Mouse (Mus musculus) frontal cortex, postnatal 25 days (tissue): ENCODE measurements around the gene Prnd.
A peak's percentile ranks its signal among the peaks of the same experiment; 100 is the strongest.

ENCODE experiments used
- DNase-seq, 2 experiments: peaks; one replicate each; pipeline ENCODE4 v3.0.0; 2022; ENCODE audit warnings: low spot score in 2 of 2

Prnd gene

GRCm38 (mm10) chr2:131976663-131977062 lies 26.0 kb downstream of the Prnd start:
- DNase-seq: no peak

GRCm38 (mm10) chr2:131980866-131981265 lies 30.2 kb downstream of the Prnd start:
- DNase-seq: peak in 1 of 2 experiments; percentile 3

GRCm38 (mm10) chr2:131982546-131983196 lies 32.0 kb downstream of the Prnd start:
- DNase-seq: no peak

- no peak for DNase-seq
Observed at GRCm38 (mm10) chr2:131987950-131988349, 37.3 kb downstream of the Prnd start.

GRCm38 (mm10) chr2:131988550-131988949 lies 37.9 kb downstream of the Prnd start:
- DNase-seq: no peak

- no peak for DNase-seq
Observed at GRCm38 (mm10) chr2:131992487-131992886, 41.8 kb downstream of the Prnd start.

- no peak for DNase-seq
Observed at GRCm38 (mm10) chr2:131993151-131993550, 42.5 kb downstream of the Prnd start.

- DNase-seq: no peak
Observed at GRCm38 (mm10) chr2:131993563-131994088, 43.0 kb downstream of the Prnd start.

- no peak for DNase-seq
Observed at GRCm38 (mm10) chr2:131994971-131995370, 44.3 kb downstream of the Prnd start.

- DNase-seq: no peak
Observed at GRCm38 (mm10) chr2:131995742-131996141, 45.1 kb downstream of the Prnd start.

GRCm38 (mm10) chr2:131996369-131996768 lies 45.7 kb downstream of the Prnd start:
- DNase-seq: no peak

GRCm38 (mm10) chr2:131997356-131997755 lies 46.7 kb downstream of the Prnd start:
- DNase-seq: no peak

- DNase-seq: no peak
Observed at GRCm38 (mm10) chr2:132001696-132002334, 51.2 kb downstream of the Prnd start.

- DNase-seq: no peak
Observed at GRCm38 (mm10) chr2:132003916-132004315, 53.3 kb downstream of the Prnd start.

GRCm38 (mm10) chr2:132004495-132005136 lies 54.0 kb downstream of the Prnd start:
- no peak for DNase-seq

- no peak for DNase-seq
Observed at GRCm38 (mm10) chr2:132005445-132005844, 54.8 kb downstream of the Prnd start.
